Mouse (Mus musculus) MEL (cell line): ENCODE data around the gene Rnf181. TPM values are rescaled to one million over a fixed set of nuclear protein-coding genes. Genes with fewer than 3 reads are reported as not detected.
A peak's percentile ranks its signal among the peaks of the same experiment; 100 is the strongest.

Source experiments
- DNase-seq: peaks from one replicate; pipeline ENCODE4 v3.0.0; 2011; ENCODE audit warnings: low read depth, low spot score
- H3K27ac ChIP-seq: 2 replicates; pipeline ENCODE4 v1.5.1; 2012; ENCODE audit warnings: low read depth, mild to moderate bottlenecking, control low read depth, low read length, moderate library complexity; ENCODE audit not compliant: control insufficient read depth
- H3K27me3 ChIP-seq, 2 experiments: fragments of 150-350 bp in 1 of 2; sonication (generic) in 1 of 2; 2 replicates each; pipeline ENCODE4 v1.6.1; 2012; ENCODE audit warnings: low read length in 2 of 2, mild to moderate bottlenecking in 2 of 2, improper control_type of control experiment in 1 of 2, moderate library complexity in 1 of 2; ENCODE audit not compliant: insufficient read depth in 2 of 2, control insufficient read depth in 1 of 2
- H3K36me3 ChIP-seq, 2 experiments: 2 replicates each; pipeline ENCODE4 v1.6.1; 2012 to 2014; ENCODE audit warnings: low read length in 2 of 2, improper control_type of control experiment in 1 of 2, inconsistent platforms in 1 of 2, mild to moderate bottlenecking in 1 of 2; ENCODE audit not compliant: insufficient read depth in 2 of 2, control insufficient read depth in 1 of 2
- H3K4me1 ChIP-seq, 2 experiments: fragments of 150-350 bp in 1 of 2; sonication (generic) in 1 of 2; 2 replicates each; pipeline ENCODE4 v1.6.1; 2012; ENCODE audit warnings: low read length in 2 of 2, improper control_type of control experiment in 1 of 2, mild to moderate bottlenecking in 1 of 2; ENCODE audit not compliant: insufficient read depth in 2 of 2, control insufficient read depth in 1 of 2
- H3K4me3 ChIP-seq, 2 experiments: fragments of 150-350 bp in 1 of 2; sonication (generic) in 1 of 2; 2 replicates each; pipeline ENCODE4 v1.5.1; 2012; ENCODE audit warnings: low read depth in 2 of 2, low read length in 2 of 2, mild to moderate bottlenecking in 2 of 2, moderate library complexity in 2 of 2, control low read depth in 1 of 2, improper control_type of control experiment in 1 of 2; ENCODE audit not compliant: control insufficient read depth in 1 of 2, insufficient read depth in 1 of 2
- H3K79me2 ChIP-seq: 2 replicates; pipeline ENCODE4 v1.6.1; 2012; ENCODE audit warnings: mild to moderate bottlenecking, low read length, moderate library complexity; ENCODE audit not compliant: control insufficient read depth, poor library complexity, insufficient read depth
- H3K9ac ChIP-seq: 2 replicates; pipeline ENCODE4 v1.6.1; 2012; ENCODE audit warnings: low read depth, mild to moderate bottlenecking, control low read depth, low read length, moderate library complexity; ENCODE audit not compliant: control insufficient read depth, poor library complexity, severe bottlenecking
- H3K9me3 ChIP-seq: fragments of 150-350 bp; sonication (generic); replicated peaks from 2 replicates; pipeline ENCODE4 v1.6.1; 2012; ENCODE audit warnings: mild to moderate bottlenecking, low read length, improper control_type of control experiment, moderate library complexity; ENCODE audit not compliant: insufficient read depth
- CHD2 ChIP-seq: IDR thresholded peaks from 2 replicates; pipeline ENCODE4 v1.6.1; 2011; ENCODE audit warnings: low read length, improper control_type of control experiment
- CTCF ChIP-seq, 3 experiments: IDR thresholded peaks in 2 of 3; conservative IDR thresholded peaks in 1 of 3; 2 replicates each; pipeline ENCODE4 v1.5.1; 2011 to 2012; ENCODE audit warnings: low read length in 3 of 3, low read depth in 2 of 3, mild to moderate bottlenecking in 2 of 3, improper control_type of control experiment in 1 of 3, inconsistent platforms in 1 of 3, mixed read lengths in 1 of 3, moderate library complexity in 1 of 3; ENCODE audit not compliant: control insufficient read depth in 1 of 3, insufficient read depth in 1 of 3, poor library complexity in 1 of 3, severe bottlenecking in 1 of 3
- E2F4 ChIP-seq: IDR thresholded peaks from 2 replicates; pipeline ENCODE4 v1.6.1; 2011; ENCODE audit warnings: low read depth, low read length, improper control_type of control experiment, borderline replicate concordance
- MAZ ChIP-seq: IDR thresholded peaks from 2 replicates; pipeline ENCODE4 v1.6.1; 2012; ENCODE audit warnings: low read depth, mild to moderate bottlenecking, inconsistent platforms, low read length, improper control_type of control experiment
- MEF2A ChIP-seq: IDR thresholded peaks from 2 replicates; pipeline ENCODE4 v1.6.1; 2014; ENCODE audit warnings: low read depth, mild to moderate bottlenecking, inconsistent platforms, low read length, improper control_type of control experiment; ENCODE audit not compliant: poor library complexity, insufficient replicate concordance, severe bottlenecking; ENCODE audit errors: extremely low read depth
- MYB ChIP-seq: IDR thresholded peaks from 2 replicates; pipeline ENCODE4 v1.6.1; 2011; ENCODE audit warnings: mild to moderate bottlenecking, low read depth, low read length, improper control_type of control experiment
- NELFE ChIP-seq: IDR thresholded peaks from 2 replicates; pipeline ENCODE4 v1.6.1; 2011; ENCODE audit warnings: low read depth, low read length, improper control_type of control experiment
- POLR2AphosphoS2 ChIP-seq: IDR thresholded peaks from 2 replicates; pipeline ENCODE4 v1.6.1; 2011; ENCODE audit warnings: low read length, improper control_type of control experiment
- SIN3A ChIP-seq: IDR thresholded peaks from 2 replicates; pipeline ENCODE4 v1.6.1; 2012; ENCODE audit warnings: low read length, improper control_type of control experiment, inconsistent platforms
- SMC3 ChIP-seq: IDR thresholded peaks from 2 replicates; pipeline ENCODE4 v1.6.1; 2011; ENCODE audit warnings: low read depth, low read length, improper control_type of control experiment
- TBP ChIP-seq: IDR thresholded peaks from 2 replicates; pipeline ENCODE4 v1.8.0; 2011; ENCODE audit warnings: low read depth, low read length, improper control_type of control experiment
- TCF12 ChIP-seq: IDR thresholded peaks from 2 replicates; pipeline ENCODE4 v1.6.1; 2014; ENCODE audit warnings: low read depth, mild to moderate bottlenecking, inconsistent platforms, low read length, improper control_type of control experiment, moderate library complexity
- USF1 ChIP-seq: IDR thresholded peaks from 2 replicates; pipeline ENCODE4 v1.6.1; 2014; ENCODE audit warnings: low read depth, mild to moderate bottlenecking, inconsistent platforms, low read length, improper control_type of control experiment, moderate library complexity
- ZMIZ1 ChIP-seq: IDR thresholded peaks from 2 replicates; pipeline ENCODE4 v1.6.1; 2012; ENCODE audit warnings: low read depth, mild to moderate bottlenecking, inconsistent platforms, low read length, improper control_type of control experiment, moderate library complexity
- ZNF384 ChIP-seq: IDR thresholded peaks from 2 replicates; pipeline ENCODE4 v1.6.1; 2012; ENCODE audit warnings: low read depth, mild to moderate bottlenecking, inconsistent platforms, low read length, improper control_type of control experiment
- polyA plus RNA-seq, 2 experiments: library from polyadenylated mRNA; stranded (reverse) in 1 of 2; unstranded in 1 of 2; fragments of >175 nt in 1 of 2; fragments of >200 nt in 1 of 2; gene quantifications; 2 replicates each; pipeline versions ENCODE4 v1.2.1 to v1.2.4; 2012; ENCODE audit warnings: low replicate concordance in 2 of 2, low read depth in 1 of 2; ENCODE audit not compliant: insufficient read length in 2 of 2, insufficient read depth in 1 of 2, missing spikeins in 1 of 2
- total RNA-seq: library from RNA; depleted of rRNA; stranded (reverse); fragments of 300-350 nt; gene quantifications from 2 replicates; pipeline ENCODE4 v1.2.3, GENCODE M21; 2012

Gene Rnf181
- total and polyA plus RNA-seq, 3 experiments, result 47.2 to 268 (median 107) TPM

- Histone ChIP-seq H3K27me3 (no peaks in the 10 kb centered on the region), H3K4me1 (peaks cover 4 to 27% of the 10 kb centered on the region in 2 experiments), H3K79me2 (peaks cover 29% of the 10 kb centered on the region), H3K27ac (no peak overlapping the region), H3K4me3 (no peak overlapping the region)
- no peak for TF ChIP-seq TCF12
- 0 out of 2 replicates have a peak, but pooled peaks have one; percentile 2 for TF ChIP-seq POLR2AphosphoS2
- TF ChIP-seq MAZ, result no peak
- TF ChIP-seq, all 39 proteins: peak for 1
- Histone ChIP-seq H3K36me3 (peaks cover 8 to 30% of the 10 kb centered on the region in 2 experiments), H3K9me3 (no peaks in the 10 kb centered on the region), H3K9ac (no peak overlapping the region)
- DNase-seq, result no peak
Observed at GRCm38 (mm10) chr6:72371147-72371546, 4.4 kb upstream of the Rnf181 start.

- peaks cover 4 to 20% of the 10 kb centered on the region in 2 experiments for H3K4me1 ChIP-seq
- no peaks in the 10 kb centered on the region for H3K9me3 ChIP-seq
- H3K79me2 ChIP-seq, result peaks cover 22% of the 10 kb centered on the region
- TF ChIP-seq ZMIZ1 (no peak), SIN3A (no peak), E2F4 (no peak), MEF2A (no peak), NELFE (no peak), CHD2 (no peak), MYB (no peak), USF1 (no peak), SMC3 (no peak)
- no peak for DNase-seq
- no peaks in the 10 kb centered on the region for H3K27me3 ChIP-seq
- H3K4me3 ChIP-seq, result no peak overlapping the region
- peaks cover 6 to 22% of the 10 kb centered on the region in 2 experiments; a peak in 3 of 4 replicates for H3K36me3 ChIP-seq
- no peak overlapping the region for H3K9ac ChIP-seq
- no peak overlapping the region for H3K27ac ChIP-seq
Observed at GRCm38 (mm10) chr6:72370091-72370490, 3.3 kb upstream of the Rnf181 start.

- Histone ChIP-seq H3K4me3 (no peak overlapping the region), H3K9ac (no peak overlapping the region), H3K27ac (no peak overlapping the region), H3K9me3 (no peaks in the 10 kb centered on the region), H3K79me2 (peaks cover 18% of the 10 kb centered on the region), H3K36me3 (peaks cover 2 to 17% of the 10 kb centered on the region in 2 experiments; a peak in 3 of 4 replicates), H3K4me1 (peaks cover 2 to 14% of the 10 kb centered on the region in 2 experiments; a peak in 3 of 4 replicates), H3K27me3 (no peaks in the 10 kb centered on the region)
- no peak for DNase-seq
- TF ChIP-seq CTCF (IDR thresholded peaks at IDR 0.05 in 2 of 3, conservative IDR thresholded peaks at IDR 0.05 in 1 of 3; ENCODE audit: control insufficient read depth in 1 of 3, insufficient read depth in 1 of 3, low read depth in 2 of 3, low read length in 3 of 3, poor library complexity in 1 of 3, severe bottlenecking in 1 of 3) (peak; percentile 7 to 40 (median 13); a peak in 4 of 6 replicates), TBP (no peak), ZNF384 (no peak), SIN3A (no peak)
Observed at GRCm38 (mm10) chr6:72369557-72369956, 2.8 kb upstream of the Rnf181 start.
